Mouse (Mus musculus): ENCODE results near the gene Zc2hc1c. TPM values are rescaled to one million over a fixed set of nuclear protein-coding genes. Genes with fewer than 3 reads are reported as not detected.
A peak's percentile ranks its signal among the peaks of the same experiment; 100 is the strongest.

Gene Zc2hc1c
- polyA plus RNA-seq, 1 experiment from 2014 or later = 0.12 TPM

DNA sequence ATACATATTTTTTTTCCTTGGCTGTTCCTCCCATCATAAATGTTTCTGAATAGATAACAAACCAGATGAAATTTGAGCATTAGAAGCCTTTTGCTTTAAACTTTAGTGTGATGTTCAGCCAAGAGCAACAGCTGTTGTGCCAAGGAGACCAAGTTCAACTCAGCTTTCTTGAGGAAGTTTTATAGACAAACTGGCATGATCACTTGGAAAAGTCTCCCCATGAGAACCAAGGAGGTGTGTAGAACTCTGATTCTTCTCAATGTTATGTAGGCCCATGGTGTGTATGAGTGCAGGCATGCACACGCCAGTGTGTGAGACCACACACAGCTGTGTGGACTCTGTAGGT is 10.4 kb downstream of the Zc2hc1c start:
- ATAC-seq = no peak
- H3K9me3 ChIP-seq (replicated peaks) = peaks cover 8% of the 10 kb centered on the region; the same call in 1 of the 2 replicates
- no peak overlapping the region for H3K4me3 ChIP-seq
- peaks cover 5% of the 10 kb centered on the region; the same call in 1 of the 2 replicates for H3K27me3 ChIP-seq (replicated peaks)
- H3K36me3 ChIP-seq = peaks cover 44% of the 10 kb centered on the region
- no peak overlapping the region for H3K4me2 ChIP-seq
- H3K9ac ChIP-seq = no peak overlapping the region
- H3K27ac ChIP-seq = no peak overlapping the region
- WGBS (ENCODE audit: insufficient replicate concordance) = 88% methylated on average over 1 of the region's 1 CpGs
- no peaks in the 10 kb centered on the region for H3K4me1 ChIP-seq

DNA sequence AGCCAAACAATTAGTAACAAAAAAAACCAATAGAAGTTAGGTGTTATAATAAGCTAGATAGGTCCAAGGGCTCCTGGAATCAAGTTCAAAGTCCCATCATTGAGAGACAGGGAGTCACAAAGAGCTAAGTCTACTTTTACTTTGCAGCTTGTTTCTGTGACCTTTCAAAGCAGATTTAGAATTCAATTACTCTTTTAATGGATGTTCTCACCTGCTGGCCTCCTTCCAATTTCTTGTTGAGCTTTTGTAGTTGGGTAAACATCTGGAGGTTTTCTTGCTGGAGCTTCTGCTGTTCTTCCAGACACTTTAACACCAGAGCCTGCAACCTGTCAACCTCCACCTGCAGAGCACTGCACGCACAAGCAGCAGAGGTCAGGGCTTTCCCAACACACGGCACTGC is 14.9 kb downstream of the Zc2hc1c start:
- Histone ChIP-seq H3K36me3 (peaks cover 87% of the 10 kb centered on the region), H3K4me2 (no peak overlapping the region), H3K4me3 (no peak overlapping the region), H3K9me3 (replicated peaks) (no peaks in the 10 kb centered on the region), H3K27me3 (replicated peaks) (no peaks in the 10 kb centered on the region), H3K4me1 (peaks cover 8% of the 10 kb centered on the region), H3K27ac (no peak overlapping the region), H3K9ac (no peak overlapping the region)
- no peak for ATAC-seq
- WGBS (ENCODE audit: insufficient replicate concordance) = 83% methylated on average over 2 of the region's 2 CpGs

DNA sequence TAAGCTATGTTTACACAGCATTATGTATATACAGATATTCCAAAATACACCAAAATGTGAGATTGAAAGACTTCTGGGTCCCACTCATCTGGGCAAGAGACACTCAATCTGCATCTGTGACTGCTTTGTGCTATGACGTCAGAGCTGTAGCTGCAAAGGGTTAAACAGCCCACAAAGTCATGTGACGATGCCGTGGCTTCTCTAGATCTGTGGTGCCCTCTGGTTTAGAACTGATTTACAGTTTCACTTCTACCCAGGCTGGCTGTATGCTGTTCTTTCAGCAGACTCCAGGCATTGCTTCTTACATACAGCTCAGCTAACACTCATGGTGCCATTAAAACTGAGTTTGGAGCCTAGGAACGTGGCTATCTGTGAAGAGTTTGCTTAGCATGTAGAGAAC is 16.3 kb downstream of the Zc2hc1c start:
- Histone ChIP-seq H3K36me3 (peaks cover 97% of the 10 kb centered on the region), H3K27me3 (replicated peaks) (no peaks in the 10 kb centered on the region), H3K4me1 (peaks cover 8% of the 10 kb centered on the region), H3K4me2 (no peak overlapping the region; the same call in 1 of the 2 replicates), H3K27ac (no peak overlapping the region), H3K9ac (no peak overlapping the region), H3K9me3 (replicated peaks) (no peaks in the 10 kb centered on the region), H3K4me3 (no peak overlapping the region)
- 72% methylated on average over 4 of the region's 4 CpGs for whole genome bisulfite sequencing (ENCODE audit: insufficient replicate concordance)
- no peak for ATAC-seq

DNA sequence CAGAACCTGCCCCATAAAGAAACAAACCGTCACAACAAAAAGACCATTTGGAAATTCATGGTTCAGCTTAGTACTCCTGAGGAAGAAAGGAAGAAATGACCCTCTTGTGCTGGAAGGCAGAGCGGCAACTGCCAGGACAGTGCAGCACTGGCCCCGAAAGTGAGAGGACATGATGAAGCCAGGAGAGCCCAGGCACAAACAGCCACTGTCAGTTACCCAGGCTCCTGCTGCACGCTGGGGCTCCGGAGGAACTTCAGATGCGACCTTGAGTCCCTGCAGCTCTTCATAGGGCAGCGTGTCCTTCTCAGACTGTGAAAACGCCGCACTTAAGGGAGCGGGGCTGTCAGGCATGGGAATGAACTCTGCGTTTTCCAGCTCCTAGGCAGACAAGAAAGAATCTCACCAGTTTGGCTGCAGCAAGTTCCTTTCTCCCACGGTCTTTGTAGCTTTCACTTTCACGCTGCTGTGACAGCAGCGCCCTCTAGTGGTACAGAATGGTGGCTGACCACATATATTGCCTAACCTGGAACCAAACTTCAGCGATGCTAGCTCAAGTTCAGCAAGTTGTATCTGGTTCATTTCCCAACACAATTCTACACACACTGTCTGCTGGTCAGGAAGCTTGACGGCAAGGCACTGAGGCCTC is 17.0 kb downstream of the Zc2hc1c start:
- no peaks in the 10 kb centered on the region for H3K9me3 ChIP-seq (replicated peaks)
- H3K36me3 ChIP-seq = peaks cover 97% of the 10 kb centered on the region
- H3K27me3 ChIP-seq (replicated peaks) = no peaks in the 10 kb centered on the region
- peak overlapping the region; percentile 66 for H3K4me2 ChIP-seq
- peak overlapping the region; percentile 38 for H3K4me3 ChIP-seq
- peaks cover 8% of the 10 kb centered on the region for H3K4me1 ChIP-seq
- WGBS (ENCODE audit: insufficient replicate concordance) = 43% methylated on average over 16 of the region's 16 CpGs
- H3K27ac ChIP-seq = no peak overlapping the region
- H3K9ac ChIP-seq = no peak overlapping the region
- peak; percentile 65 for ATAC-seq

DNA sequence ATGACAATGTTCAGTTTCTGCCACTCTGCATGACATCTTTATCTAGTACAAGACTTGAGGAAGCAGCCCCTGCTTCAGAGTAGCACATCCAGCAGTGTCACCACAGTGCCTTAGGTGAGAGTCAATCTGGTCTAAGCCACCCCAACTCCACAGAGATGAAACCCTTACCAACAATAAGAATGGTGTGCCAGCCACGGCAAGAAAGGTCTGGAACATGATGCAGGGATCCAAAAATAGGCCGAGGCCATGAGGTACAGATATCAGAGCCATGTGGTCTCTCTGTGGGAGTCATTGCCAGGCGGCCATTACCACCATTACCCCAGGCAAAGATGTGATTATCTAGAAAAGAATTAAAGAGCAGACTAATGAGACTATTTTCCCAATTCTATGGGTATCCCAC is 20.3 kb downstream of the Zc2hc1c start:
- 69% methylated on average over 3 of the region's 3 CpGs for WGBS (ENCODE audit: insufficient replicate concordance)
- Histone ChIP-seq H3K27me3 (replicated peaks) (no peaks in the 10 kb centered on the region), H3K4me1 (peaks cover 8% of the 10 kb centered on the region), H3K9me3 (replicated peaks) (no peaks in the 10 kb centered on the region), H3K9ac (no peak overlapping the region), H3K27ac (no peak overlapping the region), H3K4me3 (no peak overlapping the region), H3K4me2 (no peak overlapping the region), H3K36me3 (peaks cover 99% of the 10 kb centered on the region)
- no peak for ATAC-seq

DNA sequence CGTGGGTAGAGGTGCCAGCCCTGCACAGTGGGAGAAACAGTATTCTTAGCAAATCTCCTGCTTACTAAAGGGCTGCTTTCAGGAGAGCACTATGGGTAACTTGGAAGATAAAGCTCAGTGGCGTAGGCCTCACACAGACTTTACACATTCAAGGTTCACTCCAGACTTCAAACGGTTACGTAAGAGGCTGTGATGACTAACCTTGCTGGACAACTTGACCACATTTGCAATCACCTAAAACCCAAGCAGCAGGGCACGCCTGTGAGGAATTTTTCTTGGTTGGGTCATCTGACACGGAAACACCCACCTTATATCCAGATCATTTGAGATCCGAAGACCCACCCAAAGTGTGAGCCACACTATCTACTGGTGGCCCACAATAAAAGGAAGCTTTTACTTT is 41.8 kb downstream of the Zc2hc1c start:
- no peaks in the 10 kb centered on the region for H3K27me3 ChIP-seq (replicated peaks)
- no peaks in the 10 kb centered on the region for H3K4me1 ChIP-seq
- H3K9ac ChIP-seq = no peak overlapping the region
- WGBS (ENCODE audit: insufficient replicate concordance) = 79% methylated on average over 7 of the region's 7 CpGs
- H3K4me3 ChIP-seq = no peak overlapping the region
- ATAC-seq = no peak
- no peaks in the 10 kb centered on the region for H3K9me3 ChIP-seq (replicated peaks)
- no peak overlapping the region for H3K4me2 ChIP-seq
- H3K27ac ChIP-seq = no peak overlapping the region
- peaks cover 93% of the 10 kb centered on the region for H3K36me3 ChIP-seq

DNA sequence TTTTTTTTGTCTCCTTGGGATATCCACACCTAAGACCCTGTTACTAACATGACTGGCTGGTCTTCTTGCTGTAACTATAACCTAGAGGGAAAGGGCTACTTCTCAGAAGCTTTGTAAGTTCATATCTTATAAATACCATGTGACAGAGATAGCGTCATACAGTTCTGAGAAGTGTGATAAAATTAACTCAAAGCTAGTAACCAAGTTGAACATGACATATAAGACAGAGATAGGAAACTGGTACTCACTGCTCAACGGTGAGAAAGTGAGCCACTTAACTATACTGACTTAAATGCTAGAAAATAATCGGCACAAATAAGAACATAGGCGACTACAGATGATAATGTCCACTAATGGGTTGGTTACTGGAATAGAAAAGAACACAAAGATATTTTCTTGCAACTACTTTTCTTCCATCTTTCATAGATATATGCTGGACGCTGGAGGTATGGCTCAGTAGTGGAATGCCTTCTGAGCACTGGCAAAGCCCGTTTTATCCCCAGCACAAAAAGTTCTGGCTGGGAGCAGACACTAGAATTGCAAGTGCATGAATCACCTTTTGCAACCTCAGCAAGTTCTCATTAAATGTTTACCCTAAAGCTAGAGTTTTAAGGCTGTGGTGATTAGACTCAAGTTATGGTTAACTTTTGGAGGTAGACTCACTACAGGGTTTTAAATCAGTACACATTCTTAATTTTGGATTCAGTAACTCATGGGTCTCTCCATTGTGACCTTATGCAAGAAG is 49.3 kb downstream of the Zc2hc1c start:
- peak overlapping the region; percentile 91 for H3K27ac ChIP-seq
- peak overlapping the region; percentile 85 for H3K4me3 ChIP-seq
- 51% methylated on average over 6 of the region's 6 CpGs for WGBS (ENCODE audit: insufficient replicate concordance)
- H3K36me3 ChIP-seq = peaks cover 46% of the 10 kb centered on the region
- H3K4me1 ChIP-seq = peaks cover 36% of the 10 kb centered on the region
- no peaks in the 10 kb centered on the region for H3K9me3 ChIP-seq (replicated peaks)
- H3K9ac ChIP-seq = peak overlapping the region; percentile 96
- H3K27me3 ChIP-seq (replicated peaks) = no peaks in the 10 kb centered on the region
- ATAC-seq = peak; percentile 66
- peak overlapping the region; percentile 82 for H3K4me2 ChIP-seq

DNA sequence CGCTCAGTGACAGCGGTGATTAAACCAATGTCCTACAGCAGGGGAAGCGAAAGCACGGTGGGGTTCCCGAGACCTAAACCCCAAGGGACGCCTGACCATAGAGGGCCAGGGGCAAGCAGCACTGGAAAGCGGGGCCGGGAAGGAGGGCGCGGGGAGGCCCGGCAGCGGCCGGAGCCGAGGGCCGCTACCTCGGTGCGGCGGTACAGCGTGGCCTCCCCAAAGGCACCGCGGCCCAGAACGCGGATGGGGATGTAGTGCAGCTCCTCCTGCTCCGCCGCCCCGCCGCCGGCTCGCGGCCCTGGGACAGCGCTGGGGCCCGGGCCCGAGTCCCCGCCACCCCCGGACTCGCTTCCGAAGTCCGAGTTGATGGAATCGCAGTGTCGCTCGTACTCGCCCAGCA is 50.4 kb downstream of the Zc2hc1c start:
- peak; percentile 67 for ATAC-seq
- no peaks in the 10 kb centered on the region for H3K9me3 ChIP-seq (replicated peaks)
- H3K27ac ChIP-seq = peak overlapping the region; percentile 91
- peak overlapping the region; percentile 82 for H3K4me2 ChIP-seq
- WGBS (ENCODE audit: insufficient replicate concordance) = under 1% methylated on average over 41 of the region's 42 CpGs
- no peaks in the 10 kb centered on the region for H3K27me3 ChIP-seq (replicated peaks)
- peaks cover 43% of the 10 kb centered on the region for H3K36me3 ChIP-seq
- peak overlapping the region; percentile 96 for H3K9ac ChIP-seq
- H3K4me1 ChIP-seq = peaks cover 36% of the 10 kb centered on the region
- peak overlapping the region; percentile 85 for H3K4me3 ChIP-seq

DNA sequence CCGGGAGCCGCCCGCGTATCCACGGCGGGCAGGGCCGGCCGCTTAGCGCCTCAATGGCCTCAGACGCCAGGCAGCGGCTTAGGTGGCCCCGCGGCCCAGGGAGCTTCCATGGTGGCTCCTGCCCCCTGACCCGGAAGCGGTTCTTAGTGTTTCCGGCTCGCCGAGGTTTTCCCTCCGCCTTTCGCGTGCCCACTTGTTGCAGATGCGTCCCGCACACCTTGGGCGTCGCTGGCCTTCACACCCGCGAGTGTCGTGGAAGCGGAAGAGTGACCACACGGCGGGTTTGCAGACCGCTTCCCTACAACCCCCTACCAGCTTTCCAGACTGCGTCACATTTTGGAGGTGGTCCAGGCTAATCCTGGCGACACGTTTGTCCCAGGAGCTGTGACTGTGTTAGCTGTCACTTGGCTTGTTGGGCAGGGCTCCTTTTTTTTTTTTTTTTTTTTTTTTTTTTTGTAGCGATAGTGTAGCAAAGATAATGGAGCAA is 50.9 kb downstream of the Zc2hc1c start, which contains the start of gene Nek9:
Gene Nek9, minus strand, starts transcription at position 120 of the 487 bp plus-strand sequence.
- Histone ChIP-seq H3K4me1 (peaks cover 36% of the 10 kb centered on the region), H3K27me3 (replicated peaks) (no peaks in the 10 kb centered on the region), H3K4me2 (peak within 1 kb of the TSS; percentile 82), H3K9ac (peak within 1 kb of the TSS; percentile 96), H3K4me3 (peak within 1 kb of the TSS; percentile 85), H3K36me3 (peaks cover 43% of the 10 kb centered on the region), H3K27ac (peak within 1 kb of the TSS; percentile 91), H3K9me3 (replicated peaks) (no peaks in the 10 kb centered on the region)
- WGBS (ENCODE audit: insufficient replicate concordance) = under 1% methylated on average over 36 of the region's 36 CpGs
- ATAC-seq = peak; percentile 88

DNA sequence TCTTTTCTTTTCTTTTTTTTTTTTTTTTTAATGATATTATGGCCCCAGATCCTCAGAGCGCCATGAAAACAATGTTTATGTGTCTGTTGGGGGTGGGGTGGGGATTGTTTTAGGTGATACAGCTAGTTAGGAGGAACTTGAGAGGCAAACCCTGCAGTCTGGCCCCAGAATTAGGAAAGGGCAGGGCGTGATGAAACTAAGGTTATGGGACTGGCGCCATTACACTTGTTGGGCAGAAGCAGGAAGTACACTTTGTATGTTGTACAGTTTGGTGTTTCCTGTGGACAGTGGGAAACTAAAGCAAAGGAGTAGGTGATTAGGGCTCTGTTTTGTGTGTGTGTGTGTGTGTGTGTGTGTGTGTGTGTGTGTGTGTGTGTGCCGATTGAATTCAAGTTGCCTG is 51.6 kb downstream of the Zc2hc1c start:
- peak overlapping the region; percentile 96; the same call in 1 of the 2 replicates for H3K9ac ChIP-seq
- H3K36me3 ChIP-seq = peaks cover 44% of the 10 kb centered on the region
- H3K4me1 ChIP-seq = peaks cover 36% of the 10 kb centered on the region
- H3K27me3 ChIP-seq (replicated peaks) = no peaks in the 10 kb centered on the region
- WGBS (ENCODE audit: insufficient replicate concordance) = 22% methylated on average over 4 of the region's 4 CpGs
- peak overlapping the region; percentile 91 for H3K27ac ChIP-seq
- ATAC-seq = no peak
- peak overlapping the region; percentile 82 for H3K4me2 ChIP-seq
- H3K4me3 ChIP-seq = peak overlapping the region; percentile 85
- no peaks in the 10 kb centered on the region for H3K9me3 ChIP-seq (replicated peaks)

DNA sequence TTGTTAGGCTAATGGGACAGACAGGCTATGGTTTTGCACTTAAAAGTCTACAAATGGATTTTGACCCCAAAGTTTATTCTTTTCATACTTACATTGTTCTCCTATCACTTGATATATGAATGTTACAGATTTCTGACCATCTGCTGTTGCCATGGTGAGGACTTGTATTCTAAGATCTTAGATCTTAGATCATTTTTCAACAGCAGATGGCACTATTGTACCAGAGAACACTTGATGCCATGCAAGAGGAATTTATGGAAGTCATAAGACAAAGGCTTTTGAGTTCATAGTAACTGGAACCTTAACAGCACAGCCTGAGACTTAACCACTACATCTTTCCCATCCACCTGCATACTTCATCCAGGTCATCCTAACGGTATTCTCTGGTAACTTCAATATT is 52.7 kb downstream of the Zc2hc1c start:
- Histone ChIP-seq H3K36me3 (peaks cover 38% of the 10 kb centered on the region), H3K27ac (no peak overlapping the region), H3K27me3 (replicated peaks) (no peaks in the 10 kb centered on the region), H3K4me1 (peaks cover 35% of the 10 kb centered on the region), H3K4me2 (no peak overlapping the region), H3K4me3 (no peak overlapping the region), H3K9ac (no peak overlapping the region), H3K9me3 (replicated peaks) (no peaks in the 10 kb centered on the region)
- WGBS (ENCODE audit: insufficient replicate concordance) = 38% methylated on average over 1 of the region's 1 CpGs
- ATAC-seq = no peak

DNA sequence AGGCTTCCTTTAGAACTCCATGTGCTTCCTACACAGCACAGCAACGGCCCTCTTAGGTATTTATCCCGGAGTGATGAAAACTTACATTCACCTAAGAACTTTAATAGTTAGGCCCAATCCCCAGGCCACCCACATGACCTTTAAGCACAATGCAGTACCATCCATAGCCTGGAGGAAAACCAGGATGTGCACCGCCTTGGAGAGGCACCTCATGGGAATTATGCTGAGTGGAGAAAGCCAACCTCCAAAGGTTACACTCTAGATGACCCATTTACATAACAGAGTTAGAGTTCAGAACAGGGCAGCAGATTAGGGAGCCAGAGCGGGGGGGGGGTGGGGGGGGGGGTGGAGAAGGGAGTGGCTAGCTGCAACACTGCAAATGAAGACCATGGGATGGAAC is 53.9 kb downstream of the Zc2hc1c start:
- WGBS (ENCODE audit: insufficient replicate concordance) = 81% methylated on average over 4 of the region's 4 CpGs
- H3K27ac ChIP-seq = no peak overlapping the region
- ATAC-seq = no peak
- no peak overlapping the region for H3K4me3 ChIP-seq
- no peak overlapping the region for H3K4me2 ChIP-seq
- H3K36me3 ChIP-seq = peaks cover 35% of the 10 kb centered on the region
- peaks cover 24% of the 10 kb centered on the region for H3K4me1 ChIP-seq
- H3K9ac ChIP-seq = no peak overlapping the region
- no peaks in the 10 kb centered on the region for H3K9me3 ChIP-seq (replicated peaks)
- H3K27me3 ChIP-seq (replicated peaks) = no peaks in the 10 kb centered on the region

Measured in liver, embryonic 12.5 days (tissue).